Mouse (Mus musculus) MEL (cell line): Measurements from ENCODE around the gene Lin7a.

Experiments
- BHLHE40 ChIP-seq: IDR thresholded peaks from 2 replicates; pipeline ENCODE4 v1.6.1; 2012; ENCODE audit warnings: low read depth, mild to moderate bottlenecking, inconsistent platforms, low read length, improper control_type of control experiment, borderline replicate concordance
- CHD1 ChIP-seq: IDR thresholded peaks from 2 replicates; pipeline ENCODE4 v1.6.1; 2012; ENCODE audit warnings: low read depth, mild to moderate bottlenecking, inconsistent platforms, low read length, improper control_type of control experiment
- CTCF ChIP-seq, 3 experiments: IDR thresholded peaks in 2 of 3; conservative IDR thresholded peaks in 1 of 3; 2 replicates each; pipeline ENCODE4 v1.5.1; 2011 to 2012; ENCODE audit warnings: low read length in 3 of 3, low read depth in 2 of 3, mild to moderate bottlenecking in 2 of 3, improper control_type of control experiment in 1 of 3, inconsistent platforms in 1 of 3, mixed read lengths in 1 of 3, moderate library complexity in 1 of 3; ENCODE audit not compliant: control insufficient read depth in 1 of 3, insufficient read depth in 1 of 3, poor library complexity in 1 of 3, severe bottlenecking in 1 of 3
- ELF1 ChIP-seq: IDR thresholded peaks from 2 replicates; pipeline ENCODE4 v1.6.1; 2014; ENCODE audit warnings: low read depth, mild to moderate bottlenecking, inconsistent platforms, low read length, improper control_type of control experiment, moderate library complexity
- EP300 ChIP-seq, 2 experiments: IDR thresholded peaks; 2 replicates each; pipeline ENCODE4 v1.6.1; 2011; ENCODE audit warnings: improper control_type of control experiment in 2 of 2, low read length in 2 of 2, low read depth in 1 of 2, mild to moderate bottlenecking in 1 of 2
- ETS1 ChIP-seq: IDR thresholded peaks from 2 replicates; pipeline ENCODE4 v1.6.1; 2012; ENCODE audit warnings: low read depth, mild to moderate bottlenecking, inconsistent platforms, low read length, improper control_type of control experiment, moderate library complexity
- HCFC1 ChIP-seq: IDR thresholded peaks from 2 replicates; pipeline ENCODE4 v1.6.1; 2012; ENCODE audit warnings: low read depth, mild to moderate bottlenecking, inconsistent platforms, low read length, improper control_type of control experiment, moderate library complexity
- MAFK ChIP-seq: IDR thresholded peaks from 2 replicates; pipeline ENCODE4 v1.6.1; 2011; ENCODE audit warnings: low read depth, mild to moderate bottlenecking, low read length, improper control_type of control experiment, borderline replicate concordance
- POLR2A ChIP-seq, 2 experiments: IDR thresholded peaks; 2 replicates each; pipeline ENCODE4 v1.6.1; 2011 to 2012; ENCODE audit warnings: low read length in 2 of 2, mild to moderate bottlenecking in 2 of 2, control low read depth in 1 of 2, improper control_type of control experiment in 1 of 2, low read depth in 1 of 2, moderate library complexity in 1 of 2; ENCODE audit not compliant: control insufficient read depth in 1 of 2, insufficient read depth in 1 of 2, poor library complexity in 1 of 2
- SMC3 ChIP-seq: IDR thresholded peaks from 2 replicates; pipeline ENCODE4 v1.6.1; 2011; ENCODE audit warnings: low read depth, low read length, improper control_type of control experiment

GRCm38 (mm10) chr10:107240986-107241385 lies 30.5 kb upstream of the Lin7a start:
- TF ChIP-seq MAFK (no peak), POLR2A (IDR thresholded peaks at IDR 0.05; ENCODE audit: control insufficient read depth in 1 of 2, insufficient read depth in 1 of 2, low read depth in 1 of 2, low read length in 2 of 2, poor library complexity in 1 of 2) (no peak), CTCF (IDR thresholded peaks at IDR 0.05 in 2 of 3, conservative IDR thresholded peaks at IDR 0.05 in 1 of 3; ENCODE audit: control insufficient read depth in 1 of 3, insufficient read depth in 1 of 3, low read depth in 2 of 3, low read length in 3 of 3, poor library complexity in 1 of 3, severe bottlenecking in 1 of 3) (no peak), ELF1 (no peak), EP300 (IDR thresholded peaks at IDR 0.05; ENCODE audit: low read depth in 1 of 2, low read length in 2 of 2) (no peak), ETS1 (no peak), BHLHE40 (no peak), CHD1 (no peak), SMC3 (no peak), HCFC1 (no peak)
